Mouse (Mus musculus): Measurements from ENCODE around the gene Pih1d2. TPM values are rescaled to one million over a fixed set of nuclear protein-coding genes. Genes with fewer than 3 reads are reported as not detected.

The Pih1d2 gene
- polyA plus RNA-seq, 1 experiment from 2014 or later: 6.5 TPM

- Histone ChIP-seq H3K4me2 (no peak overlapping the region), H3K27me3 (no peaks in the 10 kb centered on the region), H3K9me3 (no peaks in the 10 kb centered on the region), H3K4me3 (no peak overlapping the region), H3K9ac (no peak overlapping the region), H3K27ac (replicated peaks) (no peak overlapping the region), H3K4me1 (replicated peaks) (no peaks in the 10 kb centered on the region), H3K36me3 (peaks cover 35% of the 10 kb centered on the region)
- ATAC-seq (ENCODE audit: low FRiP score, low read depth): no peak
- WGBS: 61% methylated on average over 2 of the region's 2 CpGs
Measured at GRCm38 (mm10) chr9:50633059-50633458, 15.9 kb downstream of the Pih1d2 start.

- WGBS: 95% methylated on average over 11 of the region's 11 CpGs
- Histone ChIP-seq H3K4me3 (no peak overlapping the region), H3K9me3 (no peaks in the 10 kb centered on the region), H3K9ac (no peak overlapping the region), H3K36me3 (peaks cover 43% of the 10 kb centered on the region), H3K4me1 (replicated peaks) (no peaks in the 10 kb centered on the region), H3K27me3 (no peaks in the 10 kb centered on the region), H3K27ac (replicated peaks) (no peak overlapping the region), H3K4me2 (no peak overlapping the region)
- no peak for ATAC-seq (ENCODE audit: low FRiP score, low read depth)
Measured at GRCm38 (mm10) chr9:50634270-50634669, 17.1 kb downstream of the Pih1d2 start.

- no peak overlapping the region for H3K27ac ChIP-seq (replicated peaks)
- H3K9me3 ChIP-seq: no peaks in the 10 kb centered on the region
- no peak overlapping the region for H3K4me2 ChIP-seq
- no peaks in the 10 kb centered on the region for H3K27me3 ChIP-seq
- 81% methylated on average over 10 of the region's 10 CpGs for WGBS
- peaks cover 90% of the 10 kb centered on the region for H3K36me3 ChIP-seq
- H3K9ac ChIP-seq: no peak overlapping the region
- no peaks in the 10 kb centered on the region for H3K4me1 ChIP-seq (replicated peaks)
- ATAC-seq (ENCODE audit: low FRiP score, low read depth): no peak
- H3K4me3 ChIP-seq: no peak overlapping the region
Measured at GRCm38 (mm10) chr9:50646826-50647370, 29.8 kb downstream of the Pih1d2 start.

GRCm38 (mm10) chr9:50650503-50650902 lies 33.4 kb downstream of the Pih1d2 start:
- ATAC-seq (ENCODE audit: low FRiP score, low read depth): no peak
- Histone ChIP-seq H3K27me3 (no peaks in the 10 kb centered on the region), H3K4me2 (no peak overlapping the region), H3K27ac (replicated peaks) (no peak overlapping the region), H3K4me1 (replicated peaks) (no peaks in the 10 kb centered on the region), H3K4me3 (no peak overlapping the region), H3K9ac (no peak overlapping the region), H3K36me3 (peaks cover 90% of the 10 kb centered on the region), H3K9me3 (no peaks in the 10 kb centered on the region)
- 96% methylated on average over 10 of the region's 10 CpGs for whole genome bisulfite sequencing

- H3K9ac ChIP-seq: peak overlapping the region; percentile 89
- H3K36me3 ChIP-seq: peaks cover 45% of the 10 kb centered on the region
- 22% methylated on average over 5 of the region's 5 CpGs for WGBS
- no peaks in the 10 kb centered on the region for H3K9me3 ChIP-seq
- H3K4me1 ChIP-seq (replicated peaks): peaks cover 28% of the 10 kb centered on the region
- H3K27ac ChIP-seq (replicated peaks): peak overlapping the region; percentile 88
- H3K27me3 ChIP-seq: no peaks in the 10 kb centered on the region
- peak overlapping the region; percentile 92 for H3K4me3 ChIP-seq
- no peak for ATAC-seq (ENCODE audit: low FRiP score, low read depth)
- peak overlapping the region; percentile 88 for H3K4me2 ChIP-seq
Measured at GRCm38 (mm10) chr9:50658391-50658790, 41.3 kb downstream of the Pih1d2 start.

GRCm38 (mm10) chr9:50658941-50659388 lies 41.8 kb downstream of the Pih1d2 start:
- H3K4me1 ChIP-seq (replicated peaks): peaks cover 28% of the 10 kb centered on the region
- H3K9ac ChIP-seq: peak overlapping the region; percentile 89
- H3K9me3 ChIP-seq: no peaks in the 10 kb centered on the region
- H3K4me3 ChIP-seq: peak overlapping the region; percentile 92
- no peaks in the 10 kb centered on the region for H3K27me3 ChIP-seq
- WGBS: under 1% methylated on average over 28 of the region's 28 CpGs
- peak overlapping the region; percentile 88 for H3K27ac ChIP-seq (replicated peaks)
- peaks cover 45% of the 10 kb centered on the region for H3K36me3 ChIP-seq
- no peak; the same call in 1 of the 2 replicates for ATAC-seq (ENCODE audit: low FRiP score, low read depth)
- H3K4me2 ChIP-seq: peak overlapping the region; percentile 88

GRCm38 (mm10) chr9:50659392-50660217 lies 42.5 kb downstream of the Pih1d2 start, which contains the start of gene Dlat:
TSS of gene Dlat (minus strand) at chr9:50659780.
- peak within 1 kb of the TSS; percentile 88 for H3K27ac ChIP-seq (replicated peaks)
- peak; percentile 94 for ATAC-seq (ENCODE audit: low FRiP score, low read depth)
- peak within 1 kb of the TSS; percentile 88 for H3K4me2 ChIP-seq
- H3K9me3 ChIP-seq: no peaks in the 10 kb centered on the region
- peaks cover 28% of the 10 kb centered on the region for H3K4me1 ChIP-seq (replicated peaks)
- peaks cover 45% of the 10 kb centered on the region for H3K36me3 ChIP-seq
- peak within 1 kb of the TSS; percentile 89 for H3K9ac ChIP-seq
- WGBS: under 1% methylated on average over 63 of the region's 63 CpGs
- H3K27me3 ChIP-seq: no peaks in the 10 kb centered on the region
- peak within 1 kb of the TSS; percentile 92 for H3K4me3 ChIP-seq

GRCm38 (mm10) chr9:50660431-50660830 lies 43.3 kb downstream of the Pih1d2 start:
- Histone ChIP-seq H3K4me1 (replicated peaks) (peaks cover 28% of the 10 kb centered on the region), H3K9ac (peak overlapping the region; percentile 89), H3K36me3 (peaks cover 44% of the 10 kb centered on the region), H3K4me3 (peak overlapping the region; percentile 92), H3K9me3 (no peaks in the 10 kb centered on the region), H3K27me3 (no peaks in the 10 kb centered on the region), H3K27ac (replicated peaks) (peak overlapping the region; percentile 88), H3K4me2 (peak overlapping the region; percentile 88)
- WGBS: 18% methylated on average over 12 of the region's 12 CpGs
- ATAC-seq (ENCODE audit: low FRiP score, low read depth): no peak

GRCm38 (mm10) chr9:50664826-50665225 lies 47.7 kb downstream of the Pih1d2 start:
- no peak for ATAC-seq (ENCODE audit: low FRiP score, low read depth)
- WGBS: 93% methylated on average over 5 of the region's 5 CpGs
- H3K27ac ChIP-seq (replicated peaks): no peak overlapping the region
- peaks cover 8% of the 10 kb centered on the region for H3K4me1 ChIP-seq (replicated peaks)
- no peak overlapping the region for H3K4me3 ChIP-seq
- no peak overlapping the region for H3K4me2 ChIP-seq
- H3K27me3 ChIP-seq: no peaks in the 10 kb centered on the region
- no peaks in the 10 kb centered on the region for H3K9me3 ChIP-seq
- H3K36me3 ChIP-seq: peaks cover 61% of the 10 kb centered on the region
- H3K9ac ChIP-seq: no peak overlapping the region

- Histone ChIP-seq H3K9me3 (no peaks in the 10 kb centered on the region), H3K9ac (no peak overlapping the region), H3K36me3 (peaks cover 68% of the 10 kb centered on the region)
Measured at GRCm38 (mm10) chr9:50666442-50666841, 49.3 kb downstream of the Pih1d2 start.

GRCm38 (mm10) chr9:50667579-50668498 lies 50.7 kb downstream of the Pih1d2 start:
- H3K9me3 ChIP-seq: no peaks in the 10 kb centered on the region

More at GRCm38 (mm10) chr9:50666442-50666841, 49.3 kb downstream of the Pih1d2 start:
- no peaks in the 10 kb centered on the region for H3K4me1 ChIP-seq (replicated peaks)
- no peaks in the 10 kb centered on the region for H3K27me3 ChIP-seq
- no peak for ATAC-seq (ENCODE audit: low FRiP score, low read depth)
- no peak overlapping the region for H3K4me2 ChIP-seq
- H3K27ac ChIP-seq (replicated peaks): no peak overlapping the region
- no peak overlapping the region for H3K4me3 ChIP-seq
- 90% methylated on average over 6 of the region's 6 CpGs for WGBS

More at GRCm38 (mm10) chr9:50667579-50668498, 50.7 kb downstream of the Pih1d2 start:
- H3K4me3 ChIP-seq: no peak overlapping the region
- H3K4me2 ChIP-seq: no peak overlapping the region
- H3K4me1 ChIP-seq (replicated peaks): no peaks in the 10 kb centered on the region
- no peak overlapping the region for H3K27ac ChIP-seq (replicated peaks)
- H3K9ac ChIP-seq: no peak overlapping the region
- no peaks in the 10 kb centered on the region for H3K27me3 ChIP-seq
- peaks cover 67% of the 10 kb centered on the region for H3K36me3 ChIP-seq
- ATAC-seq (ENCODE audit: low FRiP score, low read depth): no peak
- 88% methylated on average over 8 of the region's 8 CpGs for WGBS
